Mouse (Mus musculus): ENCODE data around the gene Agrn. TPM values are rescaled to one million over a fixed set of nuclear protein-coding genes. Genes with fewer than 3 reads are reported as not detected.

Gene Agrn
- polyA plus RNA-seq, 1 experiment from 2014 or later, result 100.0 TPM

- 73% methylated on average over 16 of the region's 16 CpGs for WGBS
- H3K4me2 ChIP-seq (replicated peaks), result no peak overlapping the region
- no peak overlapping the region for H3K27ac ChIP-seq
- H3K36me3 ChIP-seq, result no peaks in the 10 kb centered on the region; the same call in 1 of the 2 replicates
- no peaks in the 10 kb centered on the region for H3K27me3 ChIP-seq
- no peak for ATAC-seq (ENCODE audit: insufficient number of reproducible peaks, insufficient read depth, low FRiP score, low TSS enrichment)
- H3K9me3 ChIP-seq, result no peaks in the 10 kb centered on the region
- no peaks in the 10 kb centered on the region for H3K4me1 ChIP-seq
- H3K9ac ChIP-seq, result no peak overlapping the region
- H3K4me3 ChIP-seq, result no peak overlapping the region
These were observed 20.6 kb upstream of the Agrn start for GRCm38 (mm10) chr4:156217838-156218237.

DNA sequence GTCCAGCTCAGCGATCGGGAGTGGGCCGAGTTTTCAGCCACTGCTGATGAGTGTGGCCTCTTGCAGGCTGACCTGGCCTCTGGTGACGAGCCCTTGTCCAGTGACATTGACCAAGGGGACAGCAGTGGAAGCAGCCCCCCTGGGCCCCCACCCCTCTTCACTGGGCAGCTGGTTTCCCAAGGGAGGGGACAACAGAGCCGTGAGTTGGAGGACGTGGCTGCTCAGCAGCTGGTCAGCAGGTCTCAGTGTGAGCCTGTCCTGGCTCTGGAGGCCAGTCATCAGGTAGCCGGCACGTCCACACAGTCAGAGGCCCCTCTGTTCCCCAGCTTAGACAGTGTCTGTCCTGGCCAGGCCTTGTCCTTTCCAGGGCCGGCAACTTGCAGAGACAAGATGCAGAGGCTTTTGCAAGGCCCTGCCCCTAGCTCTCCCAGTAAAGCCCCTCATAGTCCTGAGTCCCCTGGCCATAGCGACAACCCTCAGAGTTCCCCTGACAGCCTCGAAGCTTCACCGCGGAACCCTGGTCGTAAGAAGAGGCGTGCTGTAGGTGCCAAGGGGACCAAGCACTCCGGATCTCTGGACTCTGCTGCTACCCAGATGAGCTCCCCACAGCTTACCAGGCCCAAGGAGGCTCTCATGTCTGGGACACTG lies 19.9 kb upstream of the Agrn start:
- no peak for ATAC-seq (ENCODE audit: insufficient number of reproducible peaks, insufficient read depth, low FRiP score, low TSS enrichment)
- Histone ChIP-seq H3K27me3 (no peaks in the 10 kb centered on the region), H3K27ac (no peak overlapping the region), H3K4me1 (no peaks in the 10 kb centered on the region), H3K9ac (no peak overlapping the region), H3K9me3 (no peaks in the 10 kb centered on the region), H3K4me2 (replicated peaks) (no peak overlapping the region), H3K36me3 (no peaks in the 10 kb centered on the region; the same call in 1 of the 2 replicates), H3K4me3 (no peak overlapping the region)
- 78% methylated on average over 16 of the region's 16 CpGs for WGBS

GRCm38 (mm10) chr4:156216196-156216595 lies 18.9 kb upstream of the Agrn start:
- Histone ChIP-seq H3K36me3 (no peaks in the 10 kb centered on the region), H3K4me3 (no peak overlapping the region), H3K27me3 (no peaks in the 10 kb centered on the region), H3K4me1 (no peaks in the 10 kb centered on the region), H3K9me3 (no peaks in the 10 kb centered on the region), H3K9ac (no peak overlapping the region), H3K4me2 (replicated peaks) (no peak overlapping the region), H3K27ac (no peak overlapping the region)
- WGBS, result 84% methylated on average over 2 of the region's 2 CpGs
- ATAC-seq (ENCODE audit: insufficient number of reproducible peaks, insufficient read depth, low FRiP score, low TSS enrichment), result no peak

DNA sequence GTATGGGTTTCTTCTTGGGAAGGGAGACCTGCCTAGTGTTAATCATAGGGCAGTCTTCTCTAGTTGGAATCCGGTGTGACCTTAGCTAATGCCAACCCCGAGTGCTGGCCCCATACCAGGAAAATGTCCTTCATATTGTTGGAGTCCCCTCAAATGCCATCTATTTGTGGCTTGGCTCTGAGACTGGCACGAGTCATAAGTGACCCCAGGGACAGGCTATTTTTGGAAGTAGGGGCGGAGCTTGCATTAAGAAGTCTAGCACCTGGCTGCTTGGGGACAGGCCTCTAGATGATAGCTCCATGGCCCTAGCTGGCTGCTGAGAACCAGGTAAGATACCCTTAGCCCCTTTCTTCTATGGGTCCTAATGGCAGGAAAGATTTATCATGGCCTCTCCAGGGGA lies 18.4 kb upstream of the Agrn start, which contains the start of gene Perm1:
Gene Perm1, plus strand, starts transcription at position 220 of the 400 bp plus-strand sequence.
- no peaks in the 10 kb centered on the region for H3K36me3 ChIP-seq
- no peaks in the 10 kb centered on the region for H3K9me3 ChIP-seq
- no peak within 1 kb of the TSS for H3K4me2 ChIP-seq (replicated peaks)
- 73% methylated on average over 4 of the region's 4 CpGs for WGBS
- H3K27ac ChIP-seq, result no peak within 1 kb of the TSS
- no peak within 1 kb of the TSS for H3K4me3 ChIP-seq
- H3K9ac ChIP-seq, result no peak within 1 kb of the TSS
- ATAC-seq (ENCODE audit: insufficient number of reproducible peaks, insufficient read depth, low FRiP score, low TSS enrichment), result no peak
- no peaks in the 10 kb centered on the region for H3K4me1 ChIP-seq
- no peaks in the 10 kb centered on the region for H3K27me3 ChIP-seq

DNA sequence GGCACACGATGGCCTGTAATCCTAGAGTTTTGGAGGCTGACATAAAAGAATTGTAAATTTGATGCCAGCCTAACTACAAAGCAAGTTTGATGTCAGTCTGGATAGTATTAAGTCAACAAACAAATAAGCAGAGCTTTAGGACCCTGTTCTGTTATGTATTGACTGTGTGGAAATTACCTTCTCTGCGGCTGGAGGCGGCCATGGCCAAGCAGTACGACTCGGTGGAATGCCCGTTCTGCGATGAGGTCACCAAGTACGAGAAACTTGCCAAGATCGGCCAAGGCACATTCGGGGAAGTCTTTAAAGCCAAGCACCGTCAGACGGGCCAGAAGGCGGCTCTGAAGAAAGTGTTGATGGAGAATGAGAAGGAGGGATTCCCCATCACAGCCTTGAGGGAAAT lies 15.8 kb upstream of the Agrn start:
- no peaks in the 10 kb centered on the region for H3K27me3 ChIP-seq
- no peaks in the 10 kb centered on the region for H3K36me3 ChIP-seq
- H3K4me2 ChIP-seq (replicated peaks), result no peak overlapping the region
- no peak overlapping the region for H3K4me3 ChIP-seq
- H3K27ac ChIP-seq, result no peak overlapping the region
- no peaks in the 10 kb centered on the region for H3K4me1 ChIP-seq
- WGBS, result 92% methylated on average over 13 of the region's 13 CpGs
- ATAC-seq (ENCODE audit: insufficient number of reproducible peaks, insufficient read depth, low FRiP score, low TSS enrichment), result no peak
- H3K9ac ChIP-seq, result no peak overlapping the region
- no peaks in the 10 kb centered on the region for H3K9me3 ChIP-seq

DNA sequence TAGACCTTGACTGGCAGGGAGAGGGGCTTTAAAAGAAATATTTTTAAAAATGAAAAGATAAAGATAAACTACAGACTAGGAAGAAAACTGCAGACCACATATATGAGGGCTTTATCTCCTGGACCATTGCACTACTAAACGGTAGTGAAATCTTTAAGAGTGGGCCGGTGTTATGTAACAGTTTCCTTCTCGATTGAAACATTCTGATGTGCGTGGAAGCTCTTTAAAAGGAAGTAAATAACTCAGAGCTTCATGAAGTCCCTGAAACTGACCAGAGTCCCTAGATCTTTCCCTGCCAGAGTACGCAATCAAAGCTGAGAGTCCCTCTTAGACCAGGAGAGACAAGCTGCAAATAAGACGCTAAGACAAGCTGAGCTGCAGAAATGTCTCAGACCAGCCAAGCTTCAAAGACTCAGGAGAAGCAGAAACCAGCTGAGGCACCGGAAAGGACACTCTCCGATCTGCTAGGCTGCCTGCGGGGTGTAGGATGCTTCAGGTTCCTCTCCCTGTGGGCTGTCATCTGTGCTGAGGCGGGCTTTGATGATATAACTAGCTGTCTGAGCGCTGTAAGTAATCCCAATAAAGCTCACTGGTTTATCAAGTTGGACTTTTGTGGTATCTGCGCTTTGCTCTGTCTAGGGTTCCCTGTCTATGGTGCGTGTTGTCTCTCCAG lies 12.8 kb upstream of the Agrn start:
- no peaks in the 10 kb centered on the region for H3K36me3 ChIP-seq
- H3K27me3 ChIP-seq, result peaks cover 2% of the 10 kb centered on the region; the same call in 1 of the 2 replicates
- WGBS, result 77% methylated on average over 13 of the region's 13 CpGs
- ATAC-seq (ENCODE audit: insufficient number of reproducible peaks, insufficient read depth, low FRiP score, low TSS enrichment), result no peak
- H3K27ac ChIP-seq, result no peak overlapping the region
- no peak overlapping the region for H3K4me2 ChIP-seq (replicated peaks)
- no peaks in the 10 kb centered on the region for H3K9me3 ChIP-seq
- no peak overlapping the region for H3K9ac ChIP-seq
- H3K4me3 ChIP-seq, result no peak overlapping the region
- no peaks in the 10 kb centered on the region for H3K4me1 ChIP-seq

DNA sequence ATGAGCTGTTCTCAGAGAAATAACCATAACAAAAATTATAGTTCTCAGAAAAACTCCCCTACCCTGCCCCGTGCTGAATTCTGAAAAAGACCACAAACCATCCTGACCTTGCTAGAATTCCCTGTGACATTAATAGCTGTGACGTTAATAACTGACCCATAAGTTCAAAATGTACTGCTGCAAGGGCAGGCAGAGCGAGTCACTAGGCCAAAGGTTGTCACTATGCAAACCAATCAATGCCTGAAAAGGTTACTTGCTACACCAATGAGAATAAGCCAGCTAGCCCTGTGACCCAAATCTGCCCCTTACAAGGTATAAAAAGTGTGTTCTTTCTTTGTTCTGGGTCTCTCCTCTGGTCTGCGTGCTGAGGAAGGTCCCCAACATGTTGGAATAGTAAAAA lies 11.6 kb upstream of the Agrn start:
- Histone ChIP-seq H3K9ac (no peak overlapping the region), H3K27me3 (peaks cover 14% of the 10 kb centered on the region), H3K27ac (no peak overlapping the region), H3K4me3 (no peak overlapping the region), H3K36me3 (no peaks in the 10 kb centered on the region), H3K4me2 (replicated peaks) (no peak overlapping the region), H3K4me1 (peaks cover 6% of the 10 kb centered on the region), H3K9me3 (no peaks in the 10 kb centered on the region)
- 87% methylated on average over 4 of the region's 4 CpGs for WGBS
- ATAC-seq (ENCODE audit: insufficient number of reproducible peaks, insufficient read depth, low FRiP score, low TSS enrichment), result no peak

- Histone ChIP-seq H3K27ac (no peak overlapping the region), H3K27me3 (peaks cover 25% of the 10 kb centered on the region), H3K4me3 (peak overlapping the region; percentile 48), H3K9ac (peak overlapping the region; percentile 54), H3K9me3 (no peaks in the 10 kb centered on the region), H3K4me1 (peaks cover 13% of the 10 kb centered on the region), H3K4me2 (replicated peaks) (peak overlapping the region; percentile 95), H3K36me3 (no peaks in the 10 kb centered on the region)
- WGBS, result under 1% methylated on average over 49 of the region's 49 CpGs
- ATAC-seq (ENCODE audit: insufficient number of reproducible peaks, insufficient read depth, low FRiP score, low TSS enrichment), result 0 out of 2 replicates have a peak, but pooled peaks have one; percentile 16
These were observed 6.3 kb upstream of the Agrn start for GRCm38 (mm10) chr4:156203413-156204131.

DNA sequence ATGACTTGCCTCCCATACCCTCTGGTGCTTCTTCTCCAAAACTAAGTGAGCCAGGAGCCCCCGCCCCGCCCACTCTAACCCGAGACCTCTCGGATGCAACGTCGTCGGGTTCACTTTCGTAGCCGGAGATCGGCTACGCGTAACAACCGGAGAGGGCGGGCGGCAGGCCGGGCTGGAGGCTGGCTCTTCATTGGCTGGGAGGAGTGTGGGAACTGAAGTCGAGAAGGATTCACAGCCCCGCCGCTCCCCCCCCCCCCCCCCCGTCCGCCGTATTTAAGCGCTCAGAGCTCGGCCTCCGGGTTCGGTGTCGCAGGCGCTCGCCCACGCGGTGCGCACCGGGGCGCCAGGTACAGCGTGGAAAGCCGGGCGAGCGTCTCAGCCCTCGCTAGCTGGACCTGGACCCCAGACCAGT lies 5.7 kb upstream of the Agrn start, which contains the start of gene AW011738:
Gene AW011738, plus strand, starts transcription at position 304 of the 412 bp plus-strand sequence.
- Histone ChIP-seq H3K9me3 (no peaks in the 10 kb centered on the region), H3K27ac (no peak within 1 kb of the TSS), H3K4me2 (replicated peaks) (peak within 1 kb of the TSS; percentile 95), H3K36me3 (no peaks in the 10 kb centered on the region), H3K27me3 (peaks cover 25% of the 10 kb centered on the region), H3K9ac (peak within 1 kb of the TSS; percentile 54), H3K4me1 (peaks cover 13% of the 10 kb centered on the region), H3K4me3 (peak within 1 kb of the TSS; percentile 48)
- under 1% methylated on average over 39 of the region's 39 CpGs for WGBS
- peak; percentile 58; the same call in 1 of the 2 replicates for ATAC-seq (ENCODE audit: insufficient number of reproducible peaks, insufficient read depth, low FRiP score, low TSS enrichment)

GRCm38 (mm10) chr4:156202462-156202893 lies 5.2 kb upstream of the Agrn start:
- no peaks in the 10 kb centered on the region for H3K36me3 ChIP-seq
- peak overlapping the region; percentile 48 for H3K4me3 ChIP-seq
- H3K9me3 ChIP-seq, result no peaks in the 10 kb centered on the region
- H3K4me1 ChIP-seq, result peaks cover 13% of the 10 kb centered on the region
- H3K4me2 ChIP-seq (replicated peaks), result peak overlapping the region; percentile 95
- no peak for ATAC-seq (ENCODE audit: insufficient number of reproducible peaks, insufficient read depth, low FRiP score, low TSS enrichment)
- no peak overlapping the region for H3K9ac ChIP-seq
- H3K27me3 ChIP-seq, result peaks cover 25% of the 10 kb centered on the region
- no peak overlapping the region for H3K27ac ChIP-seq
- WGBS, result 39% methylated on average over 12 of the region's 12 CpGs

DNA sequence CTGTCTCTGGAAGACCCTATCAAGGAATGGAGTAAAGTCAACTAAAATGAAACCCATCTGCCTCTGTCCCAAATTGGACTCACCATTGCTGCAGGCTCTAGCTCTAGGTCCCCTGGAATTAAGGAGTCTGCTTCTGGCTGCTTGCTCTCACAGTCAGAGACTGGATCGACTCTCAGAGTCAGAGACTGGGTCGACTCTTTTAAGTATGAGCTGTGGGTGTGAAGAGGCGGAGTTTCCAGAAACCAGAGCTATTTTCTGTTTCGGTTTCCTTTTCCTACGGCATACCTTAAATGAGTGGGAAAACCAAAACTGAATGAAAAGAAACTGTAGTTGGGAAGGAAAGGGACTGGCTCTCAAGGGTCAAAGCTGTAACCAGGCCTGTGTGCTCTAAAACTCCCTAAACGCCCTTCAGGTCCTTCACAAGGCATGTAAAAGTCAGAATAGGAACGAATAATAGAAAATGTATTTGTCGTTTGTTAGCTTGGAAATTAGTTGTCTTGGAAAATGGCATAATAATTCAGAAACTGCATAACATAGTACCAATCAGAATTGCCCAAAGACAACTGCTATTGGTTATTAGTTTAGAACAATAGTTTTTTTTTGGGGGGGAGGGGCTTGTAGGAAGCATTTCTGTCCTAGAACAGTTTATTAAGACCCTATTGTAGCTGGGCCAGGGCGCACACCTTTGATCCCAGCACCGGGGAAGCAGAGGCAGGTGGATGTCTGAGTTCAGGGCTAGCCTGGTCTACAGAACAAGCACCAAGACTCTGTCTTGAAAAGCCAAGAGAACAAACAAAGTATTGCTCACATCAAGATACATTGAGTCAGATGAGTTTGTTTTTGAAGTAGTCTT lies 3.6 kb upstream of the Agrn start, which contains the start of gene Isg15:
Gene Isg15, minus strand, starts transcription at position 196 of the 853 bp plus-strand sequence.
- H3K9ac ChIP-seq, result no peak within 1 kb of the TSS
- H3K36me3 ChIP-seq, result no peaks in the 10 kb centered on the region
- H3K9me3 ChIP-seq, result no peaks in the 10 kb centered on the region
- H3K4me1 ChIP-seq, result peaks cover 18% of the 10 kb centered on the region
- peaks cover 25% of the 10 kb centered on the region for H3K27me3 ChIP-seq
- no peak within 1 kb of the TSS for H3K4me2 ChIP-seq (replicated peaks)
- WGBS, result 54% methylated on average over 10 of the region's 10 CpGs
- no peak for ATAC-seq (ENCODE audit: insufficient number of reproducible peaks, insufficient read depth, low FRiP score, low TSS enrichment)
- no peak within 1 kb of the TSS for H3K27ac ChIP-seq
- H3K4me3 ChIP-seq, result no peak within 1 kb of the TSS
